Mouse (Mus musculus) CD4-positive, CD25-positive, alpha-beta regulatory T cell, adult 2 months (primary cell): ENCODE results near the gene Col5a1.

Experiments used
- DNase-seq: peaks from one replicate; pipeline ENCODE4 v3.0.0-alpha.2; 2012; ENCODE audit warnings: low read depth, low spot score

The Col5a1 gene

GRCm38 (mm10) chr2:28034011-28034710 is 147.9 kb downstream of the Col5a1 start:
- DNase-seq = no peak

GRCm38 (mm10) chr2:28036788-28037187 is 150.6 kb downstream of the Col5a1 start:
- DNase-seq = no peak

GRCm38 (mm10) chr2:28037505-28038390 is 151.5 kb downstream of the Col5a1 start:
- DNase-seq = no peak

- DNase-seq = no peak
Measured at GRCm38 (mm10) chr2:28038391-28039096, 152.3 kb downstream of the Col5a1 start.

- DNase-seq = no peak
Measured at GRCm38 (mm10) chr2:28039647-28040325, 153.6 kb downstream of the Col5a1 start.

GRCm38 (mm10) chr2:28040466-28040865 is 154.2 kb downstream of the Col5a1 start:
- no peak for DNase-seq

- DNase-seq = no peak
Measured at GRCm38 (mm10) chr2:28044920-28045598, 158.8 kb downstream of the Col5a1 start.

- no peak for DNase-seq
Measured at GRCm38 (mm10) chr2:28046311-28046710, 160.1 kb downstream of the Col5a1 start.

GRCm38 (mm10) chr2:28047092-28047491 is 160.9 kb downstream of the Col5a1 start:
- no peak for DNase-seq

- no peak for DNase-seq
Measured at GRCm38 (mm10) chr2:28059922-28060321, 173.7 kb downstream of the Col5a1 start.

GRCm38 (mm10) chr2:28063711-28064338 is 177.6 kb downstream of the Col5a1 start:
- DNase-seq = no peak

GRCm38 (mm10) chr2:28064339-28065080 is 178.3 kb downstream of the Col5a1 start:
- no peak for DNase-seq

GRCm38 (mm10) chr2:28065081-28065651 is 178.9 kb downstream of the Col5a1 start:
- DNase-seq = no peak

- no peak for DNase-seq
Measured at GRCm38 (mm10) chr2:28066686-28067085, 180.5 kb downstream of the Col5a1 start.

- DNase-seq = no peak
Measured at GRCm38 (mm10) chr2:28067175-28067574, 180.9 kb downstream of the Col5a1 start.

GRCm38 (mm10) chr2:28067821-28068536 is 181.8 kb downstream of the Col5a1 start:
- DNase-seq = no peak

GRCm38 (mm10) chr2:28068537-28068878 is 182.3 kb downstream of the Col5a1 start:
- no peak for DNase-seq

GRCm38 (mm10) chr2:28075616-28076187 is 189.5 kb downstream of the Col5a1 start:
- no peak for DNase-seq

GRCm38 (mm10) chr2:28084768-28085167 is 198.5 kb downstream of the Col5a1 start, which contains the start of gene Fcnb:
Gene Fcnb, minus strand, starts transcription at chr2:28084885.
- no peak for DNase-seq
